Mouse (Mus musculus): ENCODE measurements at regions not wholly inside any gene's neighbourhood (a gene's known extent, or its start where the extent isn't known, plus 50 kb on each side); places are given as distances from the start of the nearest gene placed in this dataset.
A peak's percentile ranks its signal among the peaks of the same experiment; 100 is the strongest.

DNA sequence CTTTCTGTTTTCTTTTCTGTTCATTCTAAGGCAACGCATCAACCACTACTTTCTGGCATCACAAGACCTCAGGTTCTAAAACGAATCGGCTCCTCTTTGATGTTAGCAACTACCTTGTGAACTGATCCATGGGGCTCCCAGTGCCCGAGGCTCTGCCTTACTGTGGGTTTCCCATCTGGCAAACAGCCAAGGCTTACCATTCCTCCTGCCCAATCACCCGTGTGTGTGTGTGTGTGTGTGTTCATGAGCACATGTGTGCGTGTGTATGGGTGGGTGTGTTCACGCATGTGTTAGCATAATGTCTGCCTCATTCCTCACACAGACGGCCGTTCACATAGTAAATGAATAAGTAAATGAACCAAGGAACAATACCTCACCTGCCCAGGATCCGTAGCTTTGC is 138.3 kb upstream of the Lpp start:
- no peak for DNase-seq

DNA sequence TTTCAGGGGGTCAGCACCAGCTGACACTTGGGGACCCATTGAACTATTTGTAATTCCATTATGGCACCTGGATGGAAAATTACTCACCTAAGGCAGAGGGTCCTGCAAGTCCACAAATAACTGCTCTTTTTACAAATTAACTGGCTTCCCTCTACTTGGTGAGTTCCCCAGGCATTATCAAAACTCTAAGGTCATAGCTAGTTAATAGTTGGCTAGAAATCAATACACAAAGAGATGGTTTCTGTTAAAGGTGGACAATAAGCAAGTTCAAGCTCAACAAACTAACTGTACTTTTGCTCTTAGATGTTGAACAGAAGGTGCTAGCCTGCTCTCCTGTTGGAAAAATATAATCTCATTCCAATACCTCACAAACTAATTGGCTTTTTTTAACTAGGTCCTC is 138.7 kb upstream of the Lpp start:
- DNase-seq: no peak

DNA sequence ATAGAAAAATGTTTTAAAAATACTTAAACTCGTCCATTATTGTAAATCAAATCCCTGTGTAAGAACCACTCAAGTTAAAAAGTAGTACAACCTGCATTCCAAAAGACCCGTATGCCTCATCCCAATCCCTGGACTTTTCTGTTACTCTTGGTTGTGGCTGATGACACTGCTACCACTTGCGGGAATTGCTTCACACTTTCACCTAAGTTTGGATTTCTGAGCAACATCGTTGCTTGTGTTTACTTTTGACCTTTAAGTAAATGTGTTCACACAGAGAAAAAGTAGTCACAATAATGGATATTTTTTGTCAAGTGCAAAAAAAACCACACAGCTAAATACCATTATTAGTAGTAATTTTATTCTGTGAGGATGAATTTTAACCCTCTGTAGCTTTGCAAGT is 139.2 kb upstream of the Lpp start:
- DNase-seq: no peak

DNA sequence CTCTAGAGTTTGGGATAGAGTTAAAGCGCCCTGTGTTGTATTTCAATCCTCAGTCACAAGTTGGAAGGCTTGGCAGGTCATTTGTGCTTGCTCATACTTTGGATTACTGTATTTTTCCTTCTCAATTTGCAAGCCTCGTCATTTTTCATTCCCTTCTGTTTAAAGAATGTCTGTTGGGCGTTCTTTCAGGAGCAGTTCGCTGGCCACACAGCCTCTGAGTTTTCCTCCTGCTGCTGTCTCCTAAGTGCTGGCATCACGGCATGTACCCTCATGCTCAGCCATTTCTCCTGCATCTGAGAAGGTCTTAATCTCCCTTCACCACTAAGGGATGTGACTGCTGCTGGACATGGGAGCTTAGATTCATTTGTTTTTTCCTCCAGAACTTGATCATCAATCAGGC is 146.0 kb upstream of the Lpp start:
- no peak for DNase-seq

DNA sequence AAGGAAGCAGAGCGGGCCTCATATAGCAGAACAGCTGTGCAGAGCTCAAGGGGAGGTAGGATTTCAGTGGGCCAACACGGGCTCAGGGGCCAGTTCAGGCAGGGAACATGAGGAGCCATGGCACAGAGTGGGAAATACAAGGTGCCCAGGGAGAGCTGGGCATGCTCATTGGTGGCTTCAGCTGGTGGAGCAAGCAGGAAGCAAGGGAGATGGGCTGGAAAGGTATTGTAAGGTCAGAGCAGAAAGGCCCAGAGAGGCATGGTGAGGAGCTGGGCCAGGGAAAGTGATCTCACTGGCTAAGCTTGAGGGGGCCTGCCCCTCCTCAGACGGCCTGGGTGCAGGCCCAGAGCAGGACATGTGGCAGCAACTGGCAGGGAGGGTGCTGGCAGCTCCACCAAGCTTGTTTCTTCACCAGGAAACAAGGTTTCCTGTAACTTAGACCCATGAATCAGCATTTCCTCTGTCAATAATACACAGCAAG is 155.2 kb upstream of the Lpp start:
- peak; percentile 11 for DNase-seq

DNA sequence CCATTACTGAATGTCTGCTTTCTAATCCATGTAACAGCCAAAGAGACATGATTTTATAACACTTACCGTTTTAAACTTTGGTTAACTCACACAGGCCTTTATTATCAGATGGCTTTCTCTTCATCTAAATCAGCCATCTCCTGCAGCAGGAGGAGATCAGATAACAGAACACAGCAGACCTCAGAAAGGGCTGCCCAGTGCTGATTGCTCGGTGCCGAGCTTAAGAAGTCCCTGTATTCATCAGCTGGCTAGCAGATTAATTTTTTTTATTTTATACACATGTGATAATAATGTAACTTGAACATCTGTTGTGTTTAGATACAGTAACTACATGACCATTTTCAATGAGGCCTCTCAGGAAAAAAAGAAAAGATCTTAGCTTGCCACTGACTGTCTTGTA is 155.9 kb upstream of the Lpp start:
- DNase-seq: no peak

DNA sequence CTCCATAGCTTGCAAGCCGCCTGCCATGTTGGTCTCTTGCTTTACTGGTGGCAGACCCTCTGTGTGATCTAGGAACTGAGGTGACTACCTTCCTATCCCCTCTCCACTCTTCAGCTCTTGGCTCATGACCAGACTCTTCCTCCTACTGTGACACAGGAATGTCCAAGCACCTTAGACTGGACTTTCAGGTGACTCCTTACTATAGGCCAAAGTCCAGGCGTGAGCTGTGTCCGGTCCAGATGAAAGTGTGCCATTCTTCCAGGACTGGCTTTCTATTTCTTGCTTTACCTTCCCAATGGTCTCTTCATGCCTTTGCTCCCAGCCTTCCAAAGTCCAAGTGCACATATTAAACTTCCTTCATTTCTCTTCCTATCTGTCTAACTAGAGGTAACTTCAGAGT is 156.3 kb upstream of the Lpp start:
- no peak for DNase-seq

DNA sequence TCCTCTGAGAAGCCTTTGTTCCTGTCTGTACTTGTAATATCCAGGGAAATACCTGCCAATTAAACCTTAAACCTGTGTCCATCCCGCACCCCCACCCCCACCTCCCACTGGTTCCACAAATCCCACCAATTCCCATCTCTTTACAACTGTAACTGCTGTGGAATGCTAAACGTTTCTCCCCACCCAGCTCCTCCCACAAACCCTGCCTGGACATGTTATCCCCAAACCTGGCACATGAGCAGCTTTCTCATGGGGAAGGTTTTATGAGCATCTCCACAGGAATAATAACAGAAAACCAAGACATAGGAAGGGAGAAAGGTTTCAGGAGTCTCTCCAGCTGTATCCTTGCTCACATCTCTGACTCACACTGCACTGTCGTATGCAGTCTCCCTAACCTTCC is 156.8 kb upstream of the Lpp start:
- DNase-seq: no peak

DNA sequence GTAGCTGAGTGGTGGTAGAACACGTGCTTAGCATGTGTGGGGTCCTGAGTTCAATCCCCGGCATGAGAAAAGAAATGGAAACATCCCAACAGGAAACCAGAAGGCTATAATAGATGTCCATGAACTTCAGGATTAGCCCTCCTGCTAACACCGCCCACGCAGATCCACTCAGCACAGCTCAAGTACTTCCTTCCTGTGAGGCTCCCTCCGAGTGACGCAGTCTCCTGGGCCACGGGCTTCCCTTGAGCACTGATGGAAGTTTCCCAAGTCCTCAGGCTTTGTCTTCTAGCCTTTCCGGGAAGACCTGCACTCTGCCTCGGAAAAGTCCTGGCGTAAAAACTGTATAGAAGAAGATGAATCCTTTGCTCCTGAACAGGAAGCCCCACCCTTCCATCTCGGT is 158.5 kb upstream of the Lpp start:
- DNase-seq: no peak

DNA sequence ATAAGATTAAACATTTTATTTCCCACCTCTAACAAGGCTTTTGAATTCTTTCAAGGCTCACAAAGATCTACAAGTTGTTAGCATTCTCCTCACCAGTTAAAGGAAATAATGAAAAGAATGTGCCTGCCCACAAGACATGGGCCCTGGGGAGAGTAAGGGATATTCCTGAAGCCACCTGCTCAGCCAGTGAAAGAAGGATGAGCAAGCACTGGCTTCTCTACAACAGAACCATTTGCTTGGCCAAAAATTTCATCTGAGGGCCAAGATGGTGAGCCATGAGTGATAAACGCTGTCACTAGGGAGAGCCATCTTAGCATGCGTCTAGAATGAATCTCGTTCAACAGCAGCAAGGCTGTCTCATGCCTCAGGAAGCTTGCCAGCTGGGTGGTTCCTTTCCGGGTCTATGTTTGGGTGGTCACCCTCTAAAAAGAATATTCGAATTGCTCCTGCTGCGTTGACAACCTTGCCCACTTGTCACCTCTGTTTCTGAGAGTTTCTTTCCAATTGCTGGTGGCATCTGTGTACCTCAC is 161.2 kb upstream of the Lpp start:
- DNase-seq: no peak

DNA sequence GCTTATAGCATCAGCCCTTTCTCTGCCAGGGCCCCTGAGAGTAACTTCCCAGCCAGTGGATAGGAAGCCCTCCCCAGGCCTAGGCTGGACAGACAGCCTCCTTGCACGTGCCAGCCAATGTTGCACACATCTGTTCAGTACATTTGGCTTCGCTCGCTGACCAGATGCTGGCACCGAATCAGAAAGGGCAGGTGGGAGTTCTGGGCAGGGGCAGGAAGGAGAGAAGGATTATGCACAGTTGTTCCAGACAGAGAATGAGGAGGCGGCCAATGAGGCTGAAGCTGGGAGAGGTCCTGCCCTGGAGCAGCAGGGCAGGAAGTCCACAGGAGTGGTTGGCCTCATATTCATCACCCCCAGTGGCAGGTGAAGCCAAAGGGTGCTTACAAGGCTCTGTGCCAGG is 161.8 kb upstream of the Lpp start:
- DNase-seq: no peak

DNA sequence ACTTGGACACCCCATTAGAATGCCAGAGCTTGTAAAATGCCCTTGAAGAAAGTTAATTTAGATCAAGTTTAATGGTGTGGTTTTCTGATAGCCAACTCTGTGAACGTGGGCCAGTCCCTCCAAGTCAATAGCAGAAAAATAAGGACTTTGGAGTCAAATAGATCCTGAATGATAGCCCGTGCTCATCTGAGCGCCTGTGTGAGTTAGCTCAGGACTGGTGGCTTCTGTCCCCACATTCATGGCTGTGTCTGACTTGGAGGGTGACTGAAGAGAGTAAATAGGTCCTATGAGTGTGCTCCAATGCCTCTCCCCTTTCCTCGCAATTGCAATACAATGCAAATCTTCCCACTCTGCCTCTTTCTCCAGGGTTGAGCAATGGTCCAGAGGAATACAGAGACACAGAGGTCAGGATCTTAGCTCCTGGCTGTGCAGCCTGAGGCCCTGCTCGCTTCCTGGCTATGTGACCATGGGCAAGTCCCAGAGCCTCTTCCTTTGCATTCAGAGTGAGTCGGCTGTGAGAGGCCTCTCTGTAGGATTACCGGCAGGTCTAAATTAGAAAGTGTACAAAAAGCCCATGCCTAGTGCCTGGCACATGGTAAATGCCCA is 164.2 kb upstream of the Lpp start:
- no peak for DNase-seq

DNA sequence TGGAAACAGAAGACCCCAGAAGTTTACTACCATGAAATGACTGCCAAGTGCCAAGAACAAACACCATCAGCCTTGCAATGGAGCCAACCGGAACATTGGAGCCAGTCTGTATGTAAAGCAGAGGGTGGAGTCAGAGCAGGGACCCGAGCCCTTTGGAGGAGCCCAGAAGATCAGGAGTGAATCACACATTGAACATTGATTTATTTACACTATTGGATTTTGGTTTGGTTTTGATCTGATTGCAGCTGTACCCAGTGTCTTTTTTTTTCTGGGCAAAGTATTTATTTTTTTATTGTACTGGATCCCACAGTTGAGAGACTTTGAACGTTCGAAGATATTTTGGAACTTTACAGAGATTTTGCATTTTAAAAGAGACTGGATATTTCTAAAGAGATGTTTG is 167.4 kb upstream of the Lpp start:
- DNase-seq: no peak

DNA sequence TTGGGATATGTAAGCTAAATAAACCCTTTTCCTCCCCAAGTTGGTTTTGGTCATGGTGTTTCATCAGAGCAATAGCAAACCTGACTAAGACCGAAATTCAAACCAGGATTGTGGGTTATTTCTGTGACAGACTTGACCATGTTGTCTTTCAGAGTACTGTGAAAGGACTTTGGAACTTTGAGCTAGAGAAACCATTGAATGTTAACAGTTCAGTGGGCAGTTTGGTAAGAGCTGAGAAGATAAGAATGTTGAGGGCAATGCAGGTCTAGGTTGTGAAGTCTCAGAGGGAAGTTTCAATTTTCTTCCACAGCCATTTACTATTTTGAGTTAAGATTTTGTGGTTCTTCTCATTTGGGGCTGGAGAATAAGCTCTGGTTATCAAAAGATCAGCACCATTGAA is 168.2 kb upstream of the Lpp start:
- no peak for DNase-seq

DNA sequence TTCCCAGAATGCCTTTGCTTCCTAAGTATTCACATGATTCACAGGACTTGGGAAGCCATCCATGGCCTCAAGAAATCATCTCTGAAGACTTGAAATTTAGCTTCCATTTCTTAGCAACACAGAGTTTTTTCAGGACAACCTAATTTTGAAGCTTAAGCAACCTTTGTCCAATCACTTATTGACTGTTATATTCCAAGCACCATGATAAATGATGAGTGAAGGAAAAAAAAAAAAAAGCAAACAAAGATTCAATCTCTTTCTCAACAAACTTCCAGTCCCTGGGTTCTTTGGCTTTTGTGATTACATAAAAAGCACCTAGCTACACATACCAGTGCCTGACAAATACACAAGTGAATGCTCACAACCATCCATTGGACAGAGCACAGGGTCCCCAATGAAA is 169.4 kb upstream of the Lpp start:
- no peak for DNase-seq

DNA sequence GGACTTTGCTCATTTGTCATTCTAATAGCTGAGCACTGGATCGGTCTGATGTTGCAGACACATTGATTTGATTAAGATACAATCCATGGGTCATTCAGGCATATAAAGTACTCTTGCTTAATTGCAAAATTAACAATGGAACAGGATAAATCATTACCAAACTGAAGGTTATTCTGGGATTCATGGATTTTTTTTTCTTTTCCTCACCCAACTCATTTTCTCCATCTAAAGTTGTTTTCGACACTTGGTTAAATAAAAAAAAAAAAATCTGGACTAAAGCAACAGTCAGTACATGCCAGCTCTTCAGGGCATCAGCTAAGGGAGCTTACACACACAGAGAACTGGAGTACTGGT is 169.8 kb upstream of the Lpp start:
- DNase-seq: no peak

DNA sequence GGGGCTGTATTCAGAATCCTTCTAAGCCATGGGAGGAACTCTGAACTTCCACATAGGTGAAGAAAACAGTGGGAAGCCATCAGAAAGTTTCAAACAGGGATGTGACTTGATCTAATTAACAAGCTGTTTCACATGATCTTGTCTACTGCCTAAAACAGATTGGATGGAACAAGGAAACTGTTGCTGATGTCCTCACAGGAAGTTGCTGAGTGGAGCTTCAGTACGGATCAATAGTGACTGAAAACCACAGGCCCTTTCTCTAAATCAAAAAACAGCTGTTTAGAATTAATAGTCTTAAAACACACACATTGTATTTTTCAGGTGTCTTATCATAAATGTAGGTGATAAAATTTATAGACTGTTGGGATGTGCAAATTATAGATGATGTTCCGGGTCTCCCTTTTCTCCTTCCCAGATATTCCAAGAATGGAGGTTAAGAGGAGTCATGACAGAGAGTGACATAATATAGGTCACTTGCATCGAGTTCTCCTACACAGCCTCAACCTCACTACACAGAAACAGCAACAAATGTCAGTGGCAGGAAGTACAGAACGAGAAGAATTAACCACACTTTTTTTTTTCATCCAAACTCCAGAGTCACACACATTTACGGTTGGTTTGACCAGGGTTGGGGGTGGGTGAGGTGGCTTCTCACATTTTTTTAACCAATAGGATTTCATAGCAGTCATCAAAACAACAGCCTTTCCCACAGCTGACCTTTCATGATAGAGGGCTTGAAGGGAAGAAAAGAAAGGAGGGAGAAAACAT is 170.4 kb upstream of the Lpp start:
- DNase-seq: no peak

DNA sequence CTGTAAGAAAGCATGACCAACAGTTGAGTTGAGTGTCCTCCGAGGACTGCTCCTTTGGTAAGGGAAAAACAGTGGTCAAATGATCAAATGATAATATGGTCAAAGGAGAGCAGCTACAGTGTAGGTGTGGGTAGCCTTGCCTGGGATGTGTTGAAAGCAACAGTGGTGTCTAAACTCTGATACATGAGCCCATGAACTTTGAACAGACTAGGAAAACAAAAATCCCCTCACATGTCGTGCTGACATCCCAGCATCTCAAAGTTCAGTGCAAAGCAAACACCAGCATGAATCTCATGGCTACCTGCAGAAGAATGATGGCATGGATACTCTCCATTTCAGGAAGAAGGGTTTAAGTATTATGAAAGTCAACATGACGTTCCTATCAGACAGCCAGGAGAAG is 171.3 kb upstream of the Lpp start:
- no peak for DNase-seq

DNA sequence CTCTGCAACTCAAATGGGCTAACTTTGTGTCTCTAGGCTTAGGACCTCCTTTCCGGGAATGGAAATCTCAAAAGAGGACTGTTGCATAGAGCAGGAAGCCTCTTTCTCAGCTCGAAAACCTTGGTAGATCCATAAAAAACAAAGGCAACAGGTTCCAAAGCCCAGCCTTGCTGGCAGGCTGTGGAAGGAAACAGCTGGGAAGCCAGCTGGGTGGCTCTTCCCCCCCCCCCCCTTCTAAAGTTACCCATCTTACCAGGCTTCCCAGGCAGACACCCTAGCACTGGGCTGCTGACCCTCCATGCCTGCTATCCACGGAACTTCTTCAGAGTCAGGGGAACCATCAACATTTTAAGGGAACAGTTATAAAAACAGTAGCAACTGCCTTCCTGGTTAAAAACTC is 172.7 kb upstream of the Lpp start:
- DNase-seq: no peak

DNA sequence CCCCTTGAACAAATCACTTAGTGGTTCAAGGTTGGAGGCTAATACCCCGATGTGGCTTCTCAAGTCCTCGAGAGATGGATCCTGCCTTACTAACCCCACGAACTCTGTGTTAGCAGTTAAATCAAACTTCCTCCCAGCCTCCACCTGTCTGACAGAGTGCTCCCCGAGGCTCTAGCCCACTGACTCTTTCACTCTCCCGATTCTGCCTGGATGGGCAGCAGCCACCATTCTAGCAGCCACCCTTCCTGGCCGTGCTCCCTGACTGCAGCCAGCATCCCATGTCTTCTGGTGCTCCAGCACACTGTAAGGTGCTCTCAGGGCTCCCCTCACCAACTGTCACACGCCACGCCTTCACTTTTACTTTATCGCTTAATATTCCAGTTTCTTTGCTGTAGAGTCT is 173.6 kb upstream of the Lpp start:
- DNase-seq: no peak

DNA sequence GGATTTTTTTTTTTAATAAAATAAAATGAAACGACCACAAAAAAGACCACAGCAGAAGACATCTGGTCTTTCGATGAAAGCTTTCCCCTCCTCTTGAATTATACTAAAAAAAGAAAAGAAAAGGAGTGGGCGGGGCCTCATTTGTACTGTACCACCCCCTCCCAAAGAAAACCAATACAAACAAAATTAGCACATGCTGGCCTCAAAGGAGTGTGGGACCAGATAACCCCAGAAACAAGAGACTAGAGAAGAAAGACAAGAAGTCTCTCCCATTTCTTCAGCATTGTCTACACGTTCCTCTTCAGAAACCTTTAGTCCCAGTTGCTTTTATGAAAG is 174.5 kb upstream of the Lpp start:
- DNase-seq: no peak

DNA sequence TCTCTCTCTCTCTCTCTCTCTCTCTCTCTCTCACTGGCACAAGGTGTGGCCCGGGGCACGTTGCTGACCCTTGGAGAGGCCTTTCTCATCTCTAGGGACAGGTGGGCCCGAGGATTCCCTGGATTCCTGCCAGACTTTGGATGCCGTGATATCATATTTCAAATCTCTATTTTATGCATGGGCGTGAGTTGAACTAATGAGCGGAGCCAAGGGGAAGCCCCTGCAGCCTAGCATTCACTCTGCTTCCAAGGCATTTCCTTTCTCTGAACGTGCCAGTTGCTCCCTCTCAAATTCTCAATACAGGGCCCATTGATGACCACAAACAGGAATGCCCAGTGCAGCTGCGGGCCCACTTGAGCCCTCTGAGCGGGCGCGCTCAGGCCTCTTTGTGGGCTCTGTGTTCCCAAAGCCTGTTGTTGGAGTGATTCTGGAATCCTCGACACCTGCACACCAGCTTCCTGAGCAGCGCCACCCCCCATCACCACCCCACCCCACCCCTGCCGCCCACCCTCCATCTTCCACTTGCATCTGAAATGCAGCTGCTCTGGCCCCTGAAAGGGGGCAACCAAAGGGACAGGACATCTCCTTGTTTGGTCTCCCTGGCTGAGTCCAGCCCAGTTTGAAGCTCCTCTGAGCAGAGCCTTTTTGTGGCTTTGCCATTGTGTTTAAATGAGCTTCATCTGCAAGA is 175.0 kb upstream of the Lpp start:
- no peak for DNase-seq

DNA sequence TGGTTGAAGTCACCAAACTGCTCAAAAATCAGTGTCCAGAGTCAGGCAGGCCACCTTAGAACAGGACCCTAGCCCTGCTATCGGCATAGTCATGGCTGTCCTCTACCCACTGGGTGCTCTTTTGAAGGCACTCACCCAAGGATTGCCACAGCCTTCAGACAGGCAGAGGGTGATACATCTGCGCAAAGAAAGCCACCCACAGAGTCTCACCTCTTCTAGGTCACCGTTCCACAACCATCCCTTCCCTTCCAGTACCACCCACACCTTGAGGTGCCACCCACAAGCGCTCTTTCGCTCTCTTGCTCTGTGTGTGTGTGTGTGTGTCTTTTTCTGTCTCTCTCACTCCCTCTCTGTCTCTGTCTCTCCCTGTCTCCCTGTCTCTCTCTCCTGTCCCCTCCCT is 176.5 kb upstream of the Lpp start:
- no peak for DNase-seq

DNA sequence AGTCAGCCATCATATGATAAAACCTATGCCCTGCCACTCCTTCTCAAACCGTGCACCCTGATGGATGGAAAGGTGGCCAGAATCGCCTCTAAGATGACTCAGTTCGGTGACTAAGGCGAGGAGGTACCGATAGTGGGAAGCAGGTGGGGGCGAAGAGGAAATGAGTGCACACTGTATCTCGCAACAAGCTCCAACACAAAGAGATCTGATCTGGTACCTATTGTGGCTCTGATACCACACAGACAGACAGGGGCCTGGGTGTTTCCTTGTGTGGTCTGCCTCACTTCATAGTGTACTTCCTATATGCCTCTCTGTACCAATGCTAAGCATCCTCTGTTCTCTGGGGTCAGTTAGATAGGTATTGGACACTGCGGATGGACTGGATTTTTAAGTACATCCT is 178.0 kb upstream of the Lpp start:
- DNase-seq: no peak

DNA sequence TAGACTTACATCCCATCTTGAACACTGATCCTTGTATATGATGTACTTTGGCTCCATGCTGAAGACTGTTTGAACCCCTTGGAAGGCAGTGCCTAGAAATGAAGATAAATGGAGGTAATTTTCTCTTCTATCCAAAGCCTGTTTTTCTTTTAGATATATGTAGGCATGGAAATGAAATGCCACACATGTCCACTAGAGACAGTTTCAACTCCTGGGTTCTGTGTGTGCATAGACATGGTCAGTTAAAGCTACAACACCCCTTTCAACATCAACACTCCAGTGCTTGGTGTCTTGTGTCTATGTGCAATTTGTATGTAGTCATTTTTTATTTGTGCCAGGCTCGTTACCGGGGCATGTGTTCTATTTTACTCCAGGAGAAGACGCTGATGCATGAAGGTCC is 179.7 kb upstream of the Lpp start:
- DNase-seq: no peak
